Mouse (Mus musculus) spleen, adult 2 months (tissue): ENCODE results near the gene Ccm2l. TPM values are rescaled to one million over a fixed set of nuclear protein-coding genes. Genes with fewer than 3 reads are reported as not detected.

ENCODE experiments used
- DNase-seq, 2 experiments: peaks; one replicate each; pipeline versions ENCODE4 v3.0.0 to v3.0.0-alpha.2; 2012 to 2021; ENCODE audit warnings: low spot score in 2 of 2, low read depth in 1 of 2
- H3K27ac ChIP-seq: fragments of 200-500 bp; 2 replicates; pipeline ENCODE4 v1.5.1; 2012; ENCODE audit warnings: low read length, inconsistent platforms; ENCODE audit not compliant: insufficient read depth
- H3K27me3 ChIP-seq: fragments of 200-500 bp; 2 replicates; pipeline ENCODE4 v1.6.1; 2012; ENCODE audit warnings: mild to moderate bottlenecking, moderate library complexity, low read length, inconsistent platforms; ENCODE audit not compliant: control insufficient read depth, insufficient read depth
- H3K36me3 ChIP-seq: fragments of 200-500 bp; 2 replicates; pipeline ENCODE4 v1.6.1; 2012; ENCODE audit warnings: mild to moderate bottlenecking, low read length, inconsistent platforms; ENCODE audit not compliant: control insufficient read depth, insufficient read depth
- H3K4me1 ChIP-seq: fragments of 200-500 bp; 2 replicates; pipeline ENCODE4 v1.6.1; 2011; ENCODE audit warnings: inconsistent platforms; ENCODE audit not compliant: control insufficient read depth, insufficient read depth, insufficient read length
- H3K4me3 ChIP-seq: fragments of 200-500 bp; 2 replicates; pipeline ENCODE4 v1.5.1; 2011; ENCODE audit warnings: mild to moderate bottlenecking, inconsistent platforms; ENCODE audit not compliant: insufficient read depth, insufficient read length; ENCODE audit errors: extremely low read depth
- CTCF ChIP-seq: fragments of 200-500 bp; IDR thresholded peaks from 2 replicates; pipeline ENCODE4 v1.5.1; 2011; ENCODE audit warnings: mild to moderate bottlenecking, inconsistent platforms; ENCODE audit not compliant: insufficient read depth, insufficient read length, insufficient replicate concordance; ENCODE audit errors: extremely low read depth
- POLR2A ChIP-seq: fragments of 200-500 bp; IDR thresholded peaks from 2 replicates; pipeline ENCODE4 v1.6.1; 2011; ENCODE audit warnings: low read depth, low read length, inconsistent platforms
- WGBS: fragments of 180-500 bp; shearing (Covaris S2); methylation state at CpG from one replicate; pipeline ENCODE4 v1.1.7; 2018; 5-methylcytosine and 5-hydroxymethylcytosine counted together
- polyA plus RNA-seq: library from polyadenylated mRNA; depleted of rRNA; stranded (reverse); fragments of >200 nt; gene quantifications from 2 replicates; pipeline ENCODE4 v1.2.3, GENCODE M21; 2012

The Ccm2l gene
- polyA plus RNA-seq, 1 experiment = 19.2 TPM

DNA sequence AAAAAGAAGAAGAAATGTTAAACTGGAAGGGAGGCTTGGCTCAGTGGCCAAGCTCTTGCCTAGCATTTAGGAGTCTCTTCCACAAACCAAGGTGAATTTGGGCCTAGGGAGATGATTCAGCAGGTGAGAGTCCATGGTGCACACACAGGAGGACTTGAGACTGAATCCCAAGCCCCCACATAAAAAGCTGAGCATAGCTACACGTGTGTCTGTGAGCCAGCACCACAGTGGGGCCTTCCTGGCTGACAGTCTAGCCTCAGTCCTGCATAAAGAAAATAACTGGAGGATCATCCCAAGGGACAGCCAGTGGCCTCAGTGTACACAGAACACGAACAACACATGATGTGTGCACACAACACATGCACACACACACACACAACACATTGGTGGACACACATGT, 23.6 kb downstream of the Ccm2l start:
- Histone ChIP-seq H3K27ac (no peak overlapping the region), H3K4me1 (peaks cover 34% of the 10 kb centered on the region; the same call in 1 of the 2 replicates), H3K4me3 (no peak overlapping the region), H3K27me3 (no peaks in the 10 kb centered on the region), H3K36me3 (no peaks in the 10 kb centered on the region)
- DNase-seq = no peak
- no peak for TF ChIP-seq CTCF
- TF ChIP-seq POLR2A = no peak
- 60% methylated on average over 2 of the region's 2 CpGs for WGBS

DNA sequence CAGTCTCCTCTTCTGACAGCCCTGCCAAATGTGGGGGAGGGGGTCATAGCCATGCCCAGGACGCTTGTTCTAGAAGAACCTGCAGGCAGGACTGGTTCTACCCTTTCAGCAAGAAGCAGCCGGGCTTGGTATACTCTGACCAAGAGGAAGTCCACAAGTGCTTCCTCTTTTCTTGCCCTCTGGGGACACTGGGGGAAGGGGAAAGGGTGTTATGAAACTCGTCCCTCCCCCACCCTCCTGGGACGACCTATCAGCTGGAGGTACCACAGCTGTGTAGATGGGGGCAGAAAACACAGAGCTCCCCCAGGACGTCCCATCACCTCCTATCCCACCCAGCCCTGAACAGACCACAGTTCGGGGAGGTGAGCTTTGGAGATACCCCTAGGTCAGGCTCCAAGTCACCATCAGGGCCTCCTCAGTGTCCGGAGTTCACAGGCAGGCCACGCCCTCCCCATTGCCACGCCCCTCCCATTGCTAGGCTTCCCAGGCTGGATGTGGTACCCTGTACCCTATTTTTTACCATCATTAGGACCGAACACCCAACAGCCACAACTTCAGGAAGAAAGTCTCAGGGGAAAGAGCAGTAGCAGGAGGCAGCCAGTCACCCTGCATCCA, 24.9 kb downstream of the Ccm2l start:
- peak overlapping the region; percentile 51; the same call in 1 of the 2 replicates for H3K4me3 ChIP-seq
- whole genome bisulfite sequencing = 6% methylated on average over 10 of the region's 10 CpGs
- peak overlapping the region; percentile 95 for H3K27ac ChIP-seq

DNA sequence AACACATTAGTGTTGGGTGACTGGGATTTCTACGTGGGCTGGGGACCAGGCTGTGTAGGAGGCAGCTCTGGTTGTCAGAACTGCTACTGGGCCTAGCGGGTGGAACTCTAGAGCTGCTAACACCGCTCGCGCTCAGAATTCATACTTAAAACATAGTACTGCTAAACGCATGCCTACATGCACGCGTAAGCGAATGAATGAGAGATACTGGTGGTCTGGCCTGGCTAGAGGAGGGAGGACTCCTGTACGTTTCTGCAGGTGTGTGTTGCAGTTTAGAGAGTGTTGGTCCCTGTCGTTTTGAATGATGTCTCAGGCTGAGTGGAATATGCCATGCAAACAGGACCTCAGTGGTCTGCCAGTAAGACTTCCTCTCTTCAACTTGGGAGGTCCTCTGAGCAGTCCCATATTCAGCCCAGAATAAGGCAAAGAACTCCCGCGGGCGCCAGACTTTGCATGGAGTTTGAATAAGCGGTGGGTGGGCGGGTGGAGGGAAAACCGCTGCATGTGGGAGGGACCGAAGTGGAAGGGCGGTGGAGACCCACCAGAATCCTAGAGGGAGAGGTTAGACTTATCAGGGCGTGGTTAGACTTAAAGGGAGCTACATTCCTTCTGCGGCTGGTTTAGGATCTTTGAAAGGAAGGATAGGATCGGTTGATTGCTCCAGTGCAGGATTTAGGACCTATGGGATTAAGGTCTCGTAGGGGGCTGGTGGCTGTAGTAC, 41.5 kb downstream of the Ccm2l start:
- WGBS = 69% methylated on average over 23 of the region's 23 CpGs
- no peaks in the 10 kb centered on the region; the same call in 1 of the 2 replicates for H3K36me3 ChIP-seq
- no peaks in the 10 kb centered on the region for H3K27me3 ChIP-seq
- no peak overlapping the region for H3K27ac ChIP-seq
- no peak overlapping the region for H3K4me3 ChIP-seq
- peaks cover 2% of the 10 kb centered on the region; the same call in 1 of the 2 replicates for H3K4me1 ChIP-seq
- no peak for DNase-seq
- TF ChIP-seq CTCF (no peak), POLR2A (no peak)

More for the DNA sequence above, 24.9 kb downstream of the Ccm2l start:
- no peaks in the 10 kb centered on the region for H3K27me3 ChIP-seq
- peaks cover 26% of the 10 kb centered on the region; the same call in 1 of the 2 replicates for H3K4me1 ChIP-seq
- DNase-seq = peak; percentile 85 to 90
- H3K36me3 ChIP-seq = no peaks in the 10 kb centered on the region
- TF ChIP-seq POLR2A = no peak

DNA sequence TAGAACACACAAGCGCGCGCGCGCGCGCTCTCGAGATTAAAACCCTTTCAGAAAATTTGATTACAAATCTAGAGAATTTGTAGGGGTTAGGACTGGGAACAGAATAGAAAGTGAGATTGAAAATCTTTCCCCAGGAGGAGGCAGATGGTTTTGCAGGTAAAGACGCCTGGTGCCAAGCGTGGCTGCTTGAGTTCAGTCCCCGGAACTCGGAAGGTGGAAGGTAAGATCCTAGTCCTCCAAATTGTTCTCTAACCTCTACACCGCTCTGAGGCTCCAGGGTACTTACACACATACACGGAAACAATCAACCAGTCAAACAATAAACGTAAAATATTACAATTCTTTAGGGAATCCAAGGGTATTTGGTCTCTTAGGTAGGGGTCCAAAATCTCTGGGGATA, 42.0 kb downstream of the Ccm2l start:
- Histone ChIP-seq H3K27me3 (no peaks in the 10 kb centered on the region), H3K36me3 (no peaks in the 10 kb centered on the region; the same call in 1 of the 2 replicates), H3K27ac (no peak overlapping the region), H3K4me1 (peaks cover 2% of the 10 kb centered on the region; the same call in 1 of the 2 replicates), H3K4me3 (0 out of 2 replicates have a peak overlapping the region, but pooled peaks have one; percentile 75)
- no peak for TF ChIP-seq POLR2A
- DNase-seq = peak in 1 of 2 experiments; percentile 2
- WGBS = 33% methylated on average over 15 of the region's 15 CpGs

DNA sequence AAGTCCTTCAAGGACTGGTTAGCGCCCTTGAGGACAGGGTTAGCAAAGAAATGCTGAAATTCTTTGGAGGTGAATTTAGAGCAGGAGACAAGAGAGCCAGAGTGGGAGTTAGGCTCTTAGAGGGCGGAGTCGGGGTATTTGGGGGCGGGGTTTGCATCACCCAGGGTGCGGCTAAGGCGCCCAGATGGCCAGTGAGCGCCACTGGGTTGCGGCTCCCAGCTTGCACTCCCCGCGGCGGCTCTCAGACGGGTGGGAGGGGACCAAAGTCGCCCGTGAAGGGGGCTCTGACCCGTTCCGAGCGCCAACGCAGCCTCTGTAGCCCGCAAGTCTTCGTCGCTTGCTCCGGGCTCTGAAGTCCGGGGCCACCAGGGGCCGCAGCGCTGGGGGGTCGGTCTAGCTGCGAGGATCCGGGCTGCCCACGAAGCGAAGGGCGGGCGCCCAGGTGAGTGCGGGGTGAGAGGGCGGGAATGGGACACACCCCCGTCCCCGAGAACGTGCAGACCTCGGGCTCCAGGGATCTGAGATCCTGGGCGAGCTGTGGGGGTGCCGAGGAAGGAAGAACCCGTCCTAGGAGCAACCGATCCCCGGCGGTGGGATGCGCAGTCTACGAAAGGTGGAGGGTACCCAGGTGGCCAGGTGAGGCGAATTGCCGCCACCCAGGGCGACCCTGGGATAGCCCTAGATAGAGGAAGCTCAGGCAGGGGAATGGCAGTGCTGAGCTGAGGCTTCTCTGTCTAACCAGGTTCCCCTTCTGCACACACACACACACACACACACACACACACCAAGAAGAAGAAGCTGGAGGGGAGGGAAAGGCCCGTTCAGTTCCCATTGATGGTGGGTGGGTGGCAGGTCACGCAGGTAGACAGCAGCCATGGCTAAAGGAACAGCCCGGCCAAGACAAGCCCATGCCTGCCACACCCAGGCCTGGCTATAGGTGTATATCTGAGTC, 42.8 kb downstream of the Ccm2l start, which contains the start of gene Hck:
TSS of gene Hck (plus strand) at position 156 of the 952 bp plus-strand sequence.
- WGBS = 4% methylated on average over 52 of the region's 52 CpGs
- peak within 1 kb of the TSS; percentile 65 for H3K27ac ChIP-seq

DNA sequence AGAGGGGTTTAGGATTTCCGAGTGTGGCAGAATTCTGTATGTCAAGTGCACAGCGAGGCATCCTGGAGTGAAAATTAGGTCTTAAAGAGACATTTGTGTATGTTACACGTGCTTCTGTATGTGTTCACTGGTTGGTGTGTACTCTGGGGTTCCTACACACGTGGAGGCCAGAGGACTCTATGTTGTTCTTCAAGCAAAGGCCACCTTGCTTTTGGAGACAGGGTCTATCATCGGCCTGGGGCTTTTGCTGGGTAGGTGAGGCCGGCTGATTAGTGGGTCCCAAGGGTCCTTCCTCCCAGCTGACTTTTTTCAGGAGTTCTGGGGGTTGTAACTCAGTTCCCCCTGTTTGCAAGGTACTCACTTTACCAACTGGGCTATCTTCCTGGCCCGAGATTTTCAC, 43.8 kb downstream of the Ccm2l start:
- 78% methylated on average over 7 of the region's 7 CpGs for WGBS
- Histone ChIP-seq H3K4me1 (peaks cover 9% of the 10 kb centered on the region; the same call in 1 of the 2 replicates), H3K4me3 (peak overlapping the region; percentile 75; the same call in 1 of the 2 replicates), H3K27ac (no peak overlapping the region), H3K36me3 (peaks cover 1% of the 10 kb centered on the region; the same call in 1 of the 2 replicates), H3K27me3 (no peaks in the 10 kb centered on the region)
- TF ChIP-seq POLR2A (no peak), CTCF (no peak)
- peak in 1 of 2 experiments; percentile 2 for DNase-seq

More for the DNA sequence above, 42.8 kb downstream of the Ccm2l start, which contains the start of gene Hck:
- Histone ChIP-seq H3K4me3 (peak within 1 kb of the TSS; percentile 75), H3K36me3 (no peaks in the 10 kb centered on the region; the same call in 1 of the 2 replicates), H3K27me3 (no peaks in the 10 kb centered on the region), H3K4me1 (peaks cover 6% of the 10 kb centered on the region; the same call in 1 of the 2 replicates)
- TF ChIP-seq POLR2A (peak; percentile 33), CTCF (no peak)
- DNase-seq = peak in 1 of 2 experiments; percentile 81
